Mouse (Mus musculus): ENCODE measurements at regions not wholly inside any gene's neighbourhood (a gene's known extent, or its start where the extent isn't known, plus 50 kb on each side); places are given as distances from the start of the nearest gene placed in this dataset.

DNA sequence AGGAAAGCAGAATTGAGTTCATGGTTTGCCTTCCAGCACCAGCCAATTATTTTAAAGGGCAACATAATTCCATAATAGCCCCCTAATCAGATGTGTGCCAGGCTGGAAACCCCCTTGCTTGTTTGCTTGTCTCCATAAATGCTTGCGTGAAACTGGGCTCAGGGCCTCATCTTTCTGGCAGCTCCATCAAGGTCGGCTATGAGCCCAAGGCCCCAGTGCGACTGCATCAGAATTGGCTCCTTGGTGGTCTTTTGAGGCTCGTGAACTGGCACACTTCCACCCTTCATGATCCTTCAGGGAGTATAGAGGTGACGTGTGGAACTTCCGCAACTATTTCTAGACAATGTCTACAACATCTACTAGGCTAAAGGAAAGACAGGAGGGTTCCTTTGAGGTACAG is 196.6 kb upstream of the Igsf21 start:
- TF ChIP-seq USF1 (IDR thresholded peaks at IDR 0.05; ENCODE audit: low read depth): no peak
- TF ChIP-seq CTCF (IDR thresholded peaks at IDR 0.05; ENCODE audit: control insufficient read depth, insufficient read depth, insufficient read length): no peak
- TF ChIP-seq MAX (IDR thresholded peaks at IDR 0.05): no peak
- no peak for TF ChIP-seq MYOD1 (IDR thresholded peaks at IDR 0.05; ENCODE audit: control insufficient read depth, insufficient read length, low read depth)
- no peak for TF ChIP-seq FOSL1 (IDR thresholded peaks at IDR 0.05; ENCODE audit: insufficient read depth, low read length, poor library complexity, severe bottlenecking)
- no peak for TF ChIP-seq MYOG (IDR thresholded peaks at IDR 0.05; ENCODE audit: control insufficient read depth, extremely low read depth, insufficient read length)
- no peak for TF ChIP-seq CEBPB (IDR thresholded peaks at IDR 0.05; ENCODE audit: low read depth)

Measured in C2C12 (cell line).